Mouse (Mus musculus): Measurements from ENCODE around the gene Xylb. TPM values are rescaled to one million over a fixed set of nuclear protein-coding genes. Genes with fewer than 3 reads are reported as not detected.

The Xylb gene
- polyA plus RNA-seq (2015; fragmentation: Nextera tagmentation; extraction: Ambion mirVana): 1.3 and 2.3 TPM in 2 replicates

DNA sequence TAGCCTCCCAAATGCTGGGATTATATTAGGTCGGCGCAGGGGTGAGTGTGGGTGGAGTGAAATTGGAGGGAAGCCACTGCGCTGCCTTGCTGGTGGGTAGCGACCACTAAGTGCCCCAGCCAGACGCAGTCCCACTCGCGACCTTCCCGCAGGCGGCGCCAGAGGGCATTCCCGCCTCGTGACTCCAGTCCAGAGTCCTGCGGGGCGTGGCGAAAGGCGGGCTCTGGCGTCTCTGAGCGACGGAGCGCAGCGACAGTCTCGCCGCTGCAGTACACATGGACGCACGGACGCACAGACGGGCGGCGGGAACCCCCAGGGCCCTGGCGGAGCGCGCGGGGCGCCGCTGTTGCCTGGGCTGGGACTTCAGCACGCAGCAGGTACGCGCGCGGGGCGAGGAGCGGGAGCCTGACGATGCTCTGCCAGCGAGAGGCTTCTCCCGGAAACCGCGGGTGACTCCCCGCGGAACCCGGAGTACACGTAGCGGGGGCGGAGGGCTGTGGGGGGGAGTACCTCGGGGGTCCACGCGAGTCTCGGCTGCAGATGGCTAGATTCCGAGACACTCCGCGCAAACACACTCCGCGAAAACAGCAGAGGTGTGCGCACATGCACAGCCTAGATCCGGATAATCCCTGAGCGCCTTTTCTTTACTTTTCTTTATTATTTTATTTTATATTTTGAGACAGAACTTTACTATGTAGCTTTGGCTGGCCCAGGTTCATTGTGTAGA lies at the start of gene Xylb:
Xylb (plus strand) TSS at position 51 of the 727 bp plus-strand sequence.

DNA sequence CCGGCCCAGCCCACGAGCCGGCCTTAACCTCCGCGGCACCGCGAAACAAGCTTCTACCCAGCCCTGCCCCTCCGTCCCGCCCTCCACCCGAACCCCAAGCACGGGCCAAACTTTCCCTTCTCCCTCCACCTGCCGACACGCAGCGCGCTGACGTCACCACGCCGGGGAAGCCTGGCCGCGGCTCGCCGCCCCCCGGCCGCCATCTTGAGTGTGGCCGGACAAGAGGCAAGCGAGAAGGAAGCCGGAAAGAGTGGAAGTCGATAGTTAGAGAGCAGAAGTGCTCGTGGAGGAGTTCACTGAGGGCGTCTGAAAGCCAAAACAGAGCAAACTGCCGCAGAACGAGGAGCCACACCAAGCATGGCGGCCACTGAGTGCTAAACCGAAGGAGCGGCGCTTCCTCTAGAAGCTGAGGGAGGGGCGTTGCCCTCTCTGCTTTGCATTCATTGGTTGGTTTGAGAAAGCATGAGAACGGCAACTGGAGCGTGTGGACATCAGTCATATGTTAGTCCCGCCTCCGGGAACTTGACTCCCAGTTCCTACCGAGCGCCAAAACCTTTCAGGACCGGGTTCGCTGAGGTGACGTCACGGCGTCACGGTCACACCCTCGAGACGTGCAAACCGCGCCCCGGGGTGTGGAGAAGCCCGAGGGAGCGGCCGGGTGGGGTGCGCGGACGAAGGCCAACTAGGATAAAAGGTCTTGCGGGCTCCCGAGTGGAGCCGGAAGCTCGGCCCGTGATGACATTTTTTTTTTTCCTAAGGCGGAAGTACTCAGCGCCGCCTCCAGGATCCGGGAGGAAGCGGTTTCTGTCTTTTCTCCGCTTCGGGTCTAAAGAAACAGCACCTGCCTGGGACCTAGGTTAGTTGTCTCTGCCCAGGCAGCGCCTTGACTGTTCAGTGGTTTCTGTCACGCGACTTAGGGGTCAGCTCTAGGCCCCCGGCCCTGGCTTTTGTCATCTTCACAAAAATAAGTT lies 34.6 kb upstream of the Xylb start, which contains the start of gene Oxsr1:
Oxsr1 (minus strand) TSS at position 139 of the 971 bp plus-strand sequence.

DNA sequence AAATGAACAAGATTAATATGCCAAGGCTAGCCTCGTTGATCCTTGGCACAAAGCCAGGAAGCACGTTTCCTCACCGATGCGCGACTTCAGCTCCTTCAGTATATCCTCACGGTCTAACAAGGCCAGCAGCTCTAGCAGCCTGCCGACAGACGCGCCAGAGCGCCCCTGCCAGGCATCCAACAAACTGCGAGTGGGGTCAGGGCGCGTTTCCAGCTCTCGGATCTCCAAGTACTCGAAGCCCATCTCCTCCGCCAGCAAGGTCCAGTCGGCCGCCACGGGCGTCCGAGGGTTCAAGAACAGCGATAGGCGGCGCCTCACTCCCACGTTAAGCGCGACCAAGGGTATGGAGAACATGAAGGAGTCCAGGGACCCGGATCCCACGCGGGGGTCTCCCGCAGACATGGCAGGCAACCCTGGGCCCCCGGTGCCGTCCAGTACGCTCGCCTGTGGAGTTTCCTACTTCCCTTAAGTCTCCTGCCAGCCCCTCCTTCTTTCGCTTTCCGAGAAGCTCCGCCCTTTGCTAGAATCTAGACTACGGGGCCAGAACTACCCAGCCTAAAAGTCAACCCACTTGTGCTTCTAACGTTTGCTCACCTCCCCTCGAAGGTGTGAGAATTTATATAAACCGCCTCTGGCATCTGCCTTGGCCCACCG lies 17.5 kb upstream of the Xylb start, which contains the start of gene Acaa1a:
Acaa1a (plus strand) TSS at position 119 of the 654 bp plus-strand sequence.

DNA sequence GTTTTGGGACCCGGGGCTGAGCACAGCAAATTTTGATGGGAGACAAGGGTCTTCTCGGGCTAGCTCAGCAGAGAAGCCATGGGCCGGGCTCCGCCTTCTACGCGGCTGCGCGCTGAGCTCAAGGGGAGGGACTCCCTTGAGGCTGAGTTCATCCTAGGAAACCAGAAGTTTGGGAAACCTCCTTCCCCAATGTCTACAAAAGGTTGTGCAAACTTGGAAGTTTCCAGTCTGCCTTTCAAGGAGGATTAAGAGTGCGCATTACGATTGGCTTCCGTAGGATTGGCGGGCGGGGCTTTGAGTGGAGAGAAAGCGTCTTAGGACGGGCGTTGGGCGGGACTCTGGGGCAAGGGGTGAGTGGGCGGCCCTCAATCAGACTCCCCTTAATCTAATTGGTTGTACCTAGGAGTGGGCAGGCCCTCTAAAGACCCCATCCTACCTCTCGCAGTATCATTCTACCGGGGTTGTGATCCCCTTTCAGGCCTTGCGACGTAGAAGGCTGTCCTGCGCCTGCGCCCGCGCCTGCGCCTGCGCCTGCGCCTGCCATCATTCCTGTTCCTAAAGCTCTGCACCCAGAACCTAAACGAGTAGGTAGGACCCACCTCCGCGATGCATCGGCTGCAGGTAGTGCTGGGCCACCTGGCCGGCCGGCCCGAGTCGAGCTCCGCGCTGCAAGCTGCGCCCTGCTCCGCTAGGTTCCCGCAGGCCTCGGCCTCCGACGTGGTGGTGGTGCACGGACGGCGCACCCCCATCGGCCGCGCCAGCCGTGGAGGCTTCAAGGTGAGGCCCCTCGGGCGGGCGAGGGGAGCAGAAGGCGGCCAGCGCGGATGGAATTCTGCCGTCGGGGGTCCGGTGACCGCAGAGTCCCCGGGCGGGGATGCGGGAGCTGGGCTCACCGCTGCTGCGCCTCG lies 16.0 kb upstream of the Xylb start, which contains the start of gene Myd88:
Myd88 (minus strand) TSS at position 503 of the 908 bp plus-strand sequence.

DNA sequence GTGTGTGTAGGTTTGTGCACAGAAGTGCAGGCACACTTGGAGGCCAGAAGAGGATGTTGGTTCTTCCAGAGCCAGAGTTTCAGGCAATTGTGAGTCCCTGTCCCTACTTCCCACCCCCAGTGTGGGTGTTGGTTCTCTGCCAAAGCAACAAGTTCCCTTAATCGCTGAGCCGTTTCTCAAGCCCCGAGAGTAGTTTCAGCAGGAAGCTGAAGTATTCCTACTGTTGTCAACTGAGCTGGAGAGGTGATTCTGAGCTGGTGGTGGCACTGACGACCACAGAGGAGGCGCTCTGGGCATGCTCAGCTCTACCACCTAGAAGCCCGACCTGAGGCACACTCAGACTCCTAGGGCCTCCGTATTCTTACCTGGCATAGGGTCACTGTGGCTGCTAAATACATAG lies 8.1 kb downstream of the Xylb start, which contains the start of gene Slc22a14:
Slc22a14 (minus strand) TSS at position 270 of the 400 bp plus-strand sequence.

DNA sequence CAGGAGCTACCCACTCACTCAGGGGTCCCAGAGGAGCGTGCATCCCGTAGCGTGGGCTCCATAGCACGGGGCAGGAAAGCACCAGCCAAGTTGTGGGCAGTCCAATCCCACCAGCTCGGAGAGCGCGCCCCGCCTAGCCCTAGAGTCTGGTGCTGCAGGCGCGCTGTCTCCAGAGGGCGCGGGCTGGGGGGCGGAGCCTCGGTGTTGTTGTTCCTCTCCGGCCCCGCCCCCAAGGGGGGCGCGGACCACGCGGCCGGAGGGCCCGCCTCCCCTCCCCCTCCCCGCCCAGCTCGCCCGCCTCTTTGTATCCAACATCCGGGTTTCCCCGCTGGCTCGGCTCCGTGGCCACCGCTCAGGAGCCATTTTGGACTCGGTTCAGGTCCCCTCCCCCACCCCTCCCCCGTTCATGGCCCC lies 44.6 kb downstream of the Xylb start, which contains the start of gene Acvr2b:
Acvr2b (plus strand) TSS at position 318 of the 414 bp plus-strand sequence.

Other genes starting within 250 kb of the Xylb start
- 0.51 and 0.79 TPM in 2 replicates for gene Acaa1b, start 200.3 kb upstream of the Xylb start, polyA plus RNA-seq (2015; fragmentation: Nextera tagmentation; extraction: Ambion mirVana)
- not detected in 2 replicates for gene Gm47289, start 198.2 kb upstream of the Xylb start, polyA plus RNA-seq (2015; fragmentation: Nextera tagmentation; extraction: Ambion mirVana)
- gene Slc22a13, start 148.3 kb upstream of the Xylb start, polyA plus RNA-seq (2015; fragmentation: Nextera tagmentation; extraction: Ambion mirVana): not detected in 2 replicates
- 6.8 and 7.3 TPM in 2 replicates for gene Oxsr1, start 35.0 kb upstream of the Xylb start, polyA plus RNA-seq (2015; fragmentation: Nextera tagmentation; extraction: Ambion mirVana)
- 31.2 and 40.4 TPM in 2 replicates for gene Acaa1a, start 17.7 kb upstream of the Xylb start, polyA plus RNA-seq (2015; fragmentation: Nextera tagmentation; extraction: Ambion mirVana)
- 33.6 and 36.9 TPM in 2 replicates for gene Myd88, start 16.0 kb upstream of the Xylb start, polyA plus RNA-seq (2015; fragmentation: Nextera tagmentation; extraction: Ambion mirVana)
- gene Slc22a14, start 8.2 kb downstream of the Xylb start, polyA plus RNA-seq (2015; fragmentation: Nextera tagmentation; extraction: Ambion mirVana): 0.08 and 0.16 TPM in 2 replicates
- 3.8 and 4.3 TPM in 2 replicates for gene Acvr2b, start 44.7 kb downstream of the Xylb start, polyA plus RNA-seq (2015; fragmentation: Nextera tagmentation; extraction: Ambion mirVana)
- 6.6 and 7.0 TPM in 2 replicates for gene Exog, start 87.6 kb downstream of the Xylb start, polyA plus RNA-seq (2015; fragmentation: Nextera tagmentation; extraction: Ambion mirVana)
- gene Scn5a, start 221.6 kb downstream of the Xylb start, polyA plus RNA-seq (2015; fragmentation: Nextera tagmentation; extraction: Ambion mirVana): 0.06 and 0.08 TPM in 2 replicates

Measured in spleen, postnatal 0 days (tissue).